Mouse (Mus musculus) adrenal gland, postnatal 25 days (tissue): ENCODE data around the gene Morn1. TPM values are rescaled to one million over a fixed set of nuclear protein-coding genes. Genes with fewer than 3 reads are reported as not detected.

Source experiments
- DNase-seq: peaks from one replicate; pipeline ENCODE4 v3.0.0; 2021; ENCODE audit warnings: mixed read lengths
- long read RNA-seq: library from polyadenylated mRNA; stranded (forward); transcript quantifications from one replicate; pipeline ENCODE4 v2.0.0, GENCODE M21; 2021
- total RNA-seq: library from RNA; stranded (reverse); gene quantifications from 2 replicates; pipeline ENCODE4 v1.2.3, GENCODE M21; 2021

Morn1 gene
- total RNA-seq, result 9.9 and 10.7 TPM in 2 replicates
- long read RNA-seq, partial matches to known transcripts, result 1 of 5 reads
- long read RNA-seq, other reads (novel, unspliced or antisense), result 1 of 5 reads

DNA sequence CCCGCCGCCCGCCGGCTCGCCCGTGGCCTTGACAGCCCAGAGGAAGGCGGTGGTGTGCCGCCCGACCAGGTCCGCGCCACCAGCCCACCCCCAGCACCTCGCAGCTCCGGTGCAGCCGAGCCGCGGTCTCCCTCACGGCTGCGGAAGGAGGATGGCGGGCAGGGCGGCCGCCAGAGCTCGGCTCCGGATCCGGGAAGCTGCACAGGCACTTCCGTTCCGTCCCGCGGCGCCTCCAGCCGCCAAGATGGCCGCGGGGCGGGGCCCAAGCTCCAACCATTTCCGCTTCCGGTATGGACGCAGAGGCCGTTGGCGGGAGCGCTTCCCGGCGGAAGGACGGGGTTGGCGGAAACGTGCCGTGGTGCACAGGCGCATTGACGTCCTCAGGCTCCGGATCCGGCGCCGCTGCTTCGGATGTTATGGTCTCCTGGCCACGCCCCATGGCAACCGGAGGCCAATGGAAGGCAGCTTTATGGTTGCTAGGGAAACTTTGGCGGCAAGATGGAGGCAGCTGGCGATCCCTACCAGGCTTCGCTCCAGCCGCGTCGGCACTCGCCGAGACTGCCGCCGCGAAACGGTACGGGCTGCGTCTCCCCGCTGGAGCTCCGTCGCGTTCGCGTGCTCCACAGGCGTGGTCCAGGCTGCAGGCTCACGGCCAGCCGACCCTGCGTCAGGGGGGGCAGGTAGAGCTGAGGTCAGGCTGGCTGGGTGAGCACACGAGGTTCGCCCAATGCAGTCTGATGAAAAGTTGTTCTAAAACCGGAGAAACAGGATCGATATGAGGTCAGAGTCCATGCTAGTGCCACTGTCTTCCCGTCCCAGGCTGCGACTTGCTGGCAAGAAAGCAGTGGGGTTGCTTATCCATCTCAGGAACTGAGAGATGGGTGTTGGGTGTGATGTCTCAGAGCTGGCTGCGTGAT, at the start of gene Morn1, which contains the start of gene Rer1:
Gene Morn1, plus strand, starts transcription at position 470 of the 917 bp plus-strand sequence.
Gene Rer1, minus strand, starts transcription at position 275 of the 917 bp plus-strand sequence.
- DNase-seq, result peak; percentile 99

DNA sequence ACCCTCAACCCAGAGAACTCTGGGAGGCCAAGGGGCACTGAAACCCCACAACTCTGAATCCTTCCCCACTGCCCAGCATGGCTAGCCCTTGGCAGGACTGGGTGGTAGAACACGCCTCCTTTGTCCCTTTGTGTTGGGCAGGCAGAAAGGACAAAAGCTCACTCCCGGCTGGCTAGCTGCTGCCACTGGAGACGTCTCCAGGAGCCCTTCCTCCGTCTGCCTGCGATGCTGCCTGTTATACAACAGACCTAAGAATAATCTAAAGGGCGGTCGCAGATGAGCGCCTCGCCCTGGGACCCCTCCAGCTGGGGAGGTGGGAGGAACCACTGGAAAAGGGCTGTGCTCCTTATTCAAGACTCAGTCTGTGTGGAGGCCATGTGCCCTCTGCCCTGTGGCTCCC, 46.2 kb upstream of the Morn1 start:
- no peak for DNase-seq

DNA sequence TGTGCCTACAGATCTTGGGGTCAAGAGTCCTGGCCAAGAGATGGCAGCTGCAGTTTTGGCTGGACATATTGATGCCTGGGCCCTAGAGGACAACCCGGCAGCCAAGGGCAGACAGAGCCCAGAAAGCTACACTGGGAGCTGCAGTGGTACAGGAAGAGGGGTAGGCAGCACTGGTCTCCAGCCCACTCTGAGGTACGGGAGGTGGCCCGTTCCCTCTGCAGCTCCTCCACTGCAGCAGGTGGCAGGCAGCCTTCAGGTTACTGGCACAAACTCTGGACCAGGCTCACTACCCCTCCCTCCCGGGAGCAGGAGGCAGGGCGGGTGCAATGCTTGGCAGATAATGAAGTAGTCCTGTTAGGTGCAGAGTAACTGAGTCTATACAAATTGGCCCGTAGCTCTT, 45.7 kb upstream of the Morn1 start:
- DNase-seq, result no peak

DNA sequence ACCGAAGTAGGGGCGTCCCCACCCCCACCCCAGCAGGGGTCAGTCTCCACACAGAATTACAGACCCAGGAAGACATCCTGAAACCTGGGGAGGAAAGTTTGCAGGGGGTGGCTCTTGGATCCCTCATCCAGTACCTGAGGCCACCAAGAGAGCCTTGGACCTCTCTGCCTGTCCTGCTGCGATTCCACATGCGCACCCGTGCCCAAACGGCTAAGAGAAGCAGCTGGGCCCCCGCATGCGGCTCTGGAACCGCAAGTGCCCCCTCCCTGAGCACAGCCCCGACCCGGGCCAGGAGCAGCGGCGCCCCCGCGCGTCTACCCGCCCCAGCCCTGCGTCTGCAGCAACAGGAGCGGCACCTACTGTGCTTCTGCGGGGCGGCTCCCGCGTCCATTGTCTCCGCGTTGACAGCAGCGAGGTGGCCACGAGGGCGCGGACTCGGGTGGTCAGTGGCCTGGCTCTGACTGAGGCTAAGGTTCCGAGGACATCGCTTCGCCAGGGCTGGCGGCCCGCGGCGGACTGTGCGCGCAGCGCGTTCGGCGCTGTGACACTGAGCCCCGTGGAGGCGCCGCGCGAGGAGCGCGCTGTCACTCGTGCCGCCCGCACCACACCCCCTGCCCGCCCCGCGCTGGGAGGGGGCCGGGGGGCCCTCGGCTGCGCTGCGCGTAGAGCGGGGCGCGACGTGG, 43.6 kb upstream of the Morn1 start:
- DNase-seq, result no peak

DNA sequence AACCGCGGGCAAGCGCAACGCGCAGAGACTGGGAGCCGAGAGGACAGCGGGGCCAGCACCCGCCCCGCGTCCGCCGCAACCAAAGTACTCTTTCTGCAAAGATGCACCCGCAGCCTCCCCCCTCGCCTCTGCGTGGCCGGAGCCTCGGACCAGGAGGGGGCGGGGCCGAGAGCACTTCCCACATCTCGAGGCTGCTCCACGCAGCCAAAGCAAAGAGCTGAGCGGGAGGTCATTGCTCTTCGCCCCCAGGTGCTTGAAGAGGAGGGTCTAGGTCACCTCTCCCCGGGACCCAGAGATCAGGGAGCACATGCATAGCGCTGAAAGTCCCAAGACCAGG, 43.1 kb upstream of the Morn1 start:
- DNase-seq, result no peak

DNA sequence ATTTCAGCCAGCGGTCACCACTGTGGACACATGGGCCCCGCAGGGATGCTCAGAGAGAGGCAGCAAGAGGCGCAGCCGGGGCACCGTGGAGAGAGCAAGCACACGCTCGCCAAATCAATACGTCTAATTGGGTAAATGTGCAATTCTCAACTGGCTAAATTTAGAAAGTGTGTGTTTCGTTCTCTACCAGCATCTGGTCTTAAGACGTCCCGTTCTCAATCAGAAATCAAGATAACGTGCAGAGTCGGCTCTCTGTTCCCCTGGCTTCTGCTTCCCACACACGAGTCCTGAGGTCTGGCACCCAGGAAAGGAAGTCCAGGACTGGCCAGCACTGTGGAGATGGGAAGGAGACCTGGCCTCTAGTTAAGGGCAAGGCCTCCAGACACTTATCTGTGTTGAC, 39.7 kb upstream of the Morn1 start:
- no peak for DNase-seq

DNA sequence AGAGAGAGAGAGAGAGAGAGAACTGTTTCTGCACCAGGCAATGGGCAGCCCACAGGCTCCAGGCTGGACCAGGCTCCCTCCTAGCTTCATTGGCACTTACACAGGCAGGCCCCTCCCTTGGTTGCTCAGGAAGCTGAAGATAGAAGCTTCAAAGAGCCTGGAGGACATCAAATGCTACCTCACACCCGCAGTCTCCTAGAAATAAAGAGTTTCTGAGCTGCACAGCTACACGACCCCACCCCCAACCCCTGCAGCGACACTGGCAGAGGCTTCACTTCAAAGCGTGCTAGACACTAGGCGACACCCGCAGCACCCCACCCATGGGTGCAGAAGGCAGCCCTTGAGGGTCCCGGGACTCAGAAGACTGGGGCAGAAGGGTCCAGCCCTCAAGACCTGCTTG, 36.3 kb upstream of the Morn1 start:
- no peak for DNase-seq

DNA sequence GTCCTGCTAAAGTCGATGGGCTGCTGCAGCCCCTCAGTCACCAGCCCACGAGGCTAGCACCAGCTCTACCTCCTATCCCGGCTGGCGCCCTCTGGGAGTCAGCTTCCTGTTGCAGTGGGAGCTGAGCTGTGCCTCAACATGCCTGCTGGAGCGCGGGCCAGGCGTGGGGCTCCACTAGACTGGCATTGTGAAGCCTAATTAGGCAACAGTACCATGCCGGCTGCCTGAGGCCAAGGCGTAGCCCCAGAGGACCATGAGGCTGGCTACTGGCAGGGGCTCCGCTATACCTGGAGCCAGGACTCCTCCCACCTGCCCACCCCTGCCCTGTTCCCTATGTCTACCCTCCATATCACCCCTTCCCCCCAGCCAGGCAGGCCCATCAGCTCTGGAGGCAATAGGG, 29.7 kb upstream of the Morn1 start, which contains the start of gene Plch2:
Gene Plch2, minus strand, starts transcription at position 61 of the 400 bp plus-strand sequence.
- DNase-seq, result no peak

DNA sequence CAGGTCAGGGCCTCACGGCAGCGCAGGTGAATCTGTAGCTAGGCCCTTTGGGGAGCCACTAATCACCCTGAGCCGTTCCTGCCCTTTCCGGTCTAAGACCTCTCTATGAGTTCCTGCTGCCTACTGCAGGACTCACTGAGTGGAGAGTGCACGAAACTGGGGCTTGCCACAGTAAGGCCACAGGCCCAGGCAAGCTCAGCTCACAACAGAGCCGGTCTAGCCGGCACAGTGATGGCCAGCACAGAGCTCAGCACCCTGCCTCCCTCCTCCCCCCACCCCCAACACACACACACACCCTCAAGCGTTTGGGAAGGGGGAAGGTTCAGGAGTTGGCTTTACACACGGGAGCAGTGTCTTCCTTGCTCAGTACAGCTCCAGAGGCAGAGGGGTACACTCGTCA, 28.1 kb upstream of the Morn1 start:
- no peak for DNase-seq

DNA sequence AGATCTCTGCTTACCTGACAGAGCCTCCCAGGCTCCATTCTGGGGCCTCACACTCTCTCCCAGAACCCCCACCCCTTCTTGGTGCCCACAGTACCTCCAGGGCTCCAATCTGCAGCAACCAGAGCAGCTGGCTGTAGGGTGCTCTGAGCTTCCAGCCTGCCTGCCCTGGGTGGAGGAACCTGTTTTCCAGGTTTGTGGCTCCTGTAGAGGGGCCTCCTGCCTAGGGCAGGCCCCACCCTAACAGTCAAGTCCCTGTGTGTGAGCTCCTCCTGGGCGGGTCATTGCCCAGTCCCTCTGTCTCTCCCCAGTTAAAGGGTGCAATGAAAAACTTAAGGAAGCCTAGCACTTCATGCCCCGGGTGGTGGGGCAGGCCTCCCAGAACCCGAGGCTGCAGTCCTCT, 22.5 kb upstream of the Morn1 start:
- no peak for DNase-seq

DNA sequence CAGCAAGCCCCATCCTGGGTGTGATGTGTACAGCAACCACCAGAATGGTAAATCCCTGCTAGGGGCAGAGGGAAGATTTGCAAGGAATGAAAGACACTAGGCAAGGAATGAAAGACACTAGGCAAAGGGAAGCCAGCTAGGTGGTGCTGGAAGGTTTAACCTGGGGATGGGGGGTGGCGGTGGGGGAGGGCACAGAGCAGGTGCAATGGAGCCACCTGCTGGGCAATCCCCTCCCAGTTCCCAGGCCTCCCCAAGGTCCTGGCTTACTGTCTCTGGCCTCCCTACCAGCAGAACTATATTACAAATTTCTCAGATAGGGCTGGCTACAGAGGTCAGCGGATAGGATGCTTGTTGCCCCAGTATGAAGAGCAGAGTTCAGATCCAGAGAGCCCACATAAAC, 21.9 kb upstream of the Morn1 start:
- DNase-seq, result no peak

DNA sequence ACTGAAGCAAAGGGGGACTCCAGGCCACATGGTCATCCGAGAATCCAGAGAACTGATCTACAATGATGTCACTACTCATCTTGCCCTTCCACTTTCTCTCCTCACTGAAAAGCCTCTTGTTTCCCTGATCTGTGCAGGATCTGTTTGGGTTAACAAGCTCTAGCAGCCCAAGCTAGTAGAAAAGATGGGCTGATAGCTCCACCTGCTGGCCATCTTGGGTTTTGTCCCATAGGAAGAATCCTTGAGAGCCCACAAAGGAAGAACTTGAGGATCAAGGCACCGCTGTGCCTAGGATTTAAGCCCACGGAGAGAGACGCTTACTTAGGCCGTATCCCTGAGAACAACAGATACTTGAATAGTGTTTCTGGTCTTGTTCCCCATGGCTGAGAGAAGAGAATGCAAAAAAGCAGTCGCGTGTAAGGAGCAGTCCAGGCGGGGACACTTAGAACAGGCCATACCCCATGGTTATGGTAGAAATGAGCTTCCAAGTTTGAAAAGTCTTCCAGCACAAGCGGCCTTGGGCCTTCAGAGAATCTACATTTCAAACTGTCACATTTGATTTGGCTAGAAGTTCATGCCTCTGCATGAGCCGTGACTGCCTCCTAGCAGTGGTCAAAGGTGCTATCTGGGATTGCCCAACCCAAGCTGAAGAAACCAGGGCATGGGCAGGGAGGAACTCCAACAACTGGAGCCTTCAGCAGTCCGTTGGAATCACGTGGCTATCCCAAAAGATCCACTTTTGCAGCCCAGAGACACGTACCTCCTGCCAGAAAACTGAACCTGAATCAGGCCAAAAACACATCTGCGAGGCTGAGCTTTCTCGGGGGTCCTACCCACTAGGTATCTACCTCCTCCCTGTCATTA, 20.2 kb upstream of the Morn1 start:
- DNase-seq, result peak; percentile 84

DNA sequence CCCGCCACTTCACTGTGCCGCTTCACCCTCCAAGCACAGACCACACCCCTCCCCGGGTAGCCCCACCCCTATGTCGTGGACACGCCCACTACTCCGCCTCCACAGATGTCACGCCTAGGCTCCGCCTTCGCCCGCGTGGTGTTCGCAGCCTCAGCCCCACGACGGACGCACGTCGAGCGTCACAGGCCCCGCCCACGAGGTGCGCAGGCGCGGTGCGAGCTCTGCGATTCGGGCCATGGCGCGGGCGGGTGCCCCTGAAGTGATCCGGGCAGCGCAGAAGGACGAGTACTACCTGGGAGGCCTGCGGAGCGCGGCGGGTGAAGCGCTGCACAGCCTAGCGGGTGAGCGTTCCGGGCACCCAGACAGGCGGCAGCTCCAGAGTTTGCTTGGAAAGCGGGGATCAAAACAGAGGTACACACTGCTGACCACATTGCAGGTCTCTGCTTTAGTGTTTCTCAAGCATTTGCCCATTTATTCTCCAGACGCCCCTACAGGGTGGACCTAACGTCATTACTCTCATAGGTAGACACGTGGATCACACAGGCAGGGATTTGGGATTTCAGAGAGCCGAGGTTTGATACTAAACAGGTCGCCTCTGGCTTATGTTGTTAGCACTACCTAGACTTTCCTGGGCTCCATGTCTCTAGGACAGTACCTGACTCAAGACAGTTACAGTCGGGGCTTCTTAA, 19.4 kb upstream of the Morn1 start, which contains the start of gene Pex10:
Gene Pex10, plus strand, starts transcription at position 183 of the 689 bp plus-strand sequence.
- DNase-seq, result peak; percentile 98

DNA sequence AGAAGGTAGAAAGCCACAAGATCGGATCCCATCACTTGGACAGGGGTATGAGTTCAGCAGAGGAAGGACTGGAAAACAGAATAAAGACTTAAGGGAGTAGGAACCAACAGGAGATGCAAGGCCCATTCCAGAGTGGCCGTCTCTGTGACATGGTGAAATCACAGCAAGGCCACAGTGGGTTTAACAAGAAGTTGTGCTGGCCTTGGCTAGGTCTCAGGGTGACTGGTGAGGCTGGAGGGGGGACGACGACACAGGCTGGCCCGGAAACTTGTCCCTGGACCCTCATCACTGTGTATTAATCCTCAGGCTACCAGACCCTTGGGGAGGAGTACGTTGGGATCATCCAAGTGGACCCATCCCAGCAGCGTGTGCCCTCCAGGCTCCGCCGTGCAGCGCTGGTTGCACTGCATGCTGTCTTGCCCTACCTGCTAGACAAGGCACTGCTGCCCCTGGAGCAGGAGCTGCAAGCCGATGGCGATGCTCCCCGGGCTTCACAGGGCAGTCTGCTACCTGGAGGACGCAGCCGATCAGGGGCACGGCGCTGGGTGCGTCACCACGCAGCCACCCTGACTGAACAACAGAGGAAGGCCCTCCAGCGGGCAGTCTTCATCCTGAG, 17.9 kb upstream of the Morn1 start:
- no peak for DNase-seq

DNA sequence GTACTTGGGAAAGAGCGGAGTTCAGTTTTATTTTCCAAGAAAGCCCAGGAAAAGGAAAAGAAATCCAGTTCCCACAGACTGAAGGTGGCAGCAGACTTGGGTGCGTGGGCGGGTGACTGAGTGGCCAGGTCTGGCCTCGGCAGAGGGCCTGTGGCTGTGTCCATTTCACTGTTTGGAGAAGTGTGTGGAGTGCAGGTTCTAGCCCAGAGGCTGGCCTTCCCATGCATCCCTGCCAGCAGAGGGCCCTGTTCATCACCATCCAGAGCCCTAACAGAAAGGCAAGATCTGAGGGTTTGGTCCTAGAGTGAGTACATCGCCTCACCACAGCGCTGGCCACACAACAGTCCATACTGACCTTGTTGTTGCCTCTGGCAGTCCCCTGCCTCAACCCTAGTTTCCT, 17.2 kb upstream of the Morn1 start:
- no peak for DNase-seq

DNA sequence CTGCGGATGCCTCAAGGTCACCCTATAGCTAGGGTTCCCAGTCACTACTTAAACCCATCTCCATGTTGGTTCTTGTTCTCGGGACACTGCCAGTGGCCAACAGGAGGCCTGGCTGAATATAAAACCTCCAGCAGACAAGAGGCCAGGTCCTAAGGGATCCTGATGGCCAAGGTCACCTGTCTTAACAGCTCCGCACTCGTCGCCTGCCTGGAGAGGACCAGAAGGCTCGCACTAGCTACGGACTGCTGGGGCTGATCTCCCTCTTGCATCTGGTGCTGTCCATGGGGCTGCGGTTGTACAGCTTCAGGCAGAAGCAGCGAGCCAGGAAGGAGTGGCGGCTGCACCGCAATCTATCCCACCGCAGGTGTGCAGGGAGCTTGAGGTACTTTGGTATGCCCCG, 16.2 kb upstream of the Morn1 start:
- no peak for DNase-seq

DNA sequence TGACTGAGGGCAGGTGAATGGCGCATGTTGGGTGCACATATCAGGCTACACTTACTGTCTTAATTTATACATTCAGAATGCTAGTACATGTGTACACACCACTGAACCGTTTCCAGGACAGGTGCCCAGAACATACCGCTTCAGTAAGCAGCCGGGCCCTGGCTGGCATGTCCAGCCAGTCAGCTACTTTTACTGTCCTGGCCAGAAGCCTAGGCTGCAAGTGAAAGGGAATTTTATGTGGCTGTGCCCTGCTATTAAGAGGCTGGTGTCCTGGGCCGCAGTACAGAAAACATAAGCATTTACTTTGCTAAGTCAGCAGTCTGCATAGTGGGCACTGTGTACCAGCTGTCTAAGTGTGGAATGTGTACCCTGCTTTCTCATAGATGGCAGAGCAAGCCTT, 15.5 kb upstream of the Morn1 start:
- no peak for DNase-seq

DNA sequence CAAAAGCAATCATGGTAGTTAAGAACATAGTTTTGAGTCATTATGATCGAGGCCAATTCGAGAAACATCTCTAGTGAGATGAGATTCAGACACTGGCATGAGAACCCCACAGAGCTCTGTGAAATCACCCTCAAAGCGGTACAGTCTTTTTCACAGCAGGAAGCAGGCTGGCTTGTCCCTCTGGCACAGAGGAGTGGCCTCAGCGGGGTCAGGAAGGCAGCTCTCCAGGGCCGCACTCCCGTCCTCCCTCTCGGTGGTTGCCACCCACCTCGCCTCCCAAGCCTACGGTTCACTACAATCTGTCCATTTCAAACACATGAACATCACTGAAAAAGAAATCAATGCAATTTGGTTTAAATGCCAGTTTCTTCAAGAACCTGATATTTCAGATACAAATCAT, 12.0 kb upstream of the Morn1 start:
- no peak for DNase-seq

DNA sequence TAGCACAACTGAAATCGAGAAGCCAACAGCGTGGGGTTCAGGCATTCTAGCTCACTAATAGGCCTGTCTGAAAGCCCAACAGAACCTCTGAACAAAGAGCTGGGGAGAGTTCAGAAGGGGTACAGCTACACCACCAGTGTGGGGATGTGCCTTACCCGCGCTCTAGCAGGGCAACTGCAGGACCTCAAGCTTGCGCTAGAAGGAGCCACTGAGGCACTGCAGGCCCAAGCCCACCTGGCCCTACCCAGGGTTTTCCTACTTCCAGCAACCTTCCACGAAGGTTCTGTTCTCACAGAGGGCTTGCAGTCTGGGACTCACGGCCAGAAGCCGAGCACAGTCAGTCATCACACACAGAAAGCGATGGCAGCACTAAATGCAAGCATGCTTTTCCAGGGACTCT, 11.2 kb upstream of the Morn1 start:
- DNase-seq, result no peak

DNA sequence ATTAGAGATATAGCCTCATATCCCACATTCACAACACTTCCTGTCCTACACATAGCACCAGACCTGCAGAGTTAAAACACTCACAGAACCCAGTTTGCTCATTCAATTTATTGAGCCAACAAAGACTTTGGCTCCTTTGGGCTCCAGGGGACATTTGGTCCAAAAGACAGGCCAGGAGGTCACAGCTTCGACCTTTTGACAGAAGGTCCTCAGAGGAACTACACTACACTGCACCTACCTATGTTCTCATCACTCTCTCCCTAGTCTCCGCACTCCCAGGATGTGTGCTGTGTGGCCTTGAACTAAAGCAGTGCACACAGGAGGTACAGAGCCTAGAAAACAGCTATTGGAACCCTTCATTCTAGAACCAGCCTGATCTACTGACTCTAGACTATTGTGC, 10.6 kb upstream of the Morn1 start:
- no peak for DNase-seq

DNA sequence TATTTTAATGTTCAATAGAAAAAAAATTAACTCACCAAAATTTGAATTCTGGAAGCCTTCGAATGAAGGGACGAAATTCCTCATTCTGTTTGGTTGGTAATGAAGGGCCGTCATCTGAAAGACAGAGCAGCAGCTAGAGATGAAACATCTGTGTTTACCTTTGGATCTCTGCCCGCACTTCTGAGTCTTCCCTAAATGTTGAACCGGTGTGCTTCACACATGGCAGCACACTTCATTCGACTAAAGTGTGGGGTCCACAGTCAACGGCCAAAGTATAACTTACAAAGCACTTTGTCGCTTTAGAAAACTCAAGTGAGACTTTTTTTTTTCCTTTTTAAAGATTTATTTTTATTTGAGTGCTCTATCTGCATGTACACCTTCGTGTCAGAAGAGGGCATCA, 9.7 kb upstream of the Morn1 start:
- DNase-seq, result no peak
